Mouse (Mus musculus) small intestine, adult 2 months (tissue): ENCODE data around the gene Rnasek. TPM values are rescaled to one million over a fixed set of nuclear protein-coding genes. Genes with fewer than 3 reads are reported as not detected.

Experiments
- H3K27ac ChIP-seq: fragments of 200-500 bp; 2 replicates; pipeline ENCODE4 v1.5.1; 2012; ENCODE audit warnings: low read depth, low read length, control low read depth, inconsistent platforms; ENCODE audit not compliant: insufficient read depth
- H3K27me3 ChIP-seq: fragments of 200-500 bp; 2 replicates; pipeline ENCODE4 v1.6.1; 2012; ENCODE audit warnings: mild to moderate bottlenecking, moderate library complexity, low read length, inconsistent platforms; ENCODE audit not compliant: control insufficient read depth, insufficient read depth
- H3K36me3 ChIP-seq: fragments of 200-500 bp; 2 replicates; pipeline ENCODE4 v1.6.1; 2012; ENCODE audit warnings: mild to moderate bottlenecking, low read length, control low read depth, inconsistent platforms; ENCODE audit not compliant: control insufficient read depth, insufficient read depth
- H3K4me1 ChIP-seq: fragments of 200-500 bp; 2 replicates; pipeline ENCODE4 v1.6.1; 2012; ENCODE audit warnings: low read length, inconsistent platforms, mixed read lengths; ENCODE audit not compliant: control insufficient read depth, insufficient read depth, insufficient read length
- H3K4me3 ChIP-seq: fragments of 200-500 bp; 2 replicates; pipeline ENCODE4 v1.5.1; 2012; ENCODE audit warnings: low read depth, mild to moderate bottlenecking, control low read depth, inconsistent platforms, low read length, moderate library complexity
- CTCF ChIP-seq: fragments of 200-500 bp; IDR thresholded peaks from 2 replicates; pipeline ENCODE4 v1.5.1; 2012; ENCODE audit warnings: low read depth, mild to moderate bottlenecking, control low read depth, inconsistent platforms, low read length, moderate library complexity, mixed read lengths; ENCODE audit not compliant: insufficient replicate concordance, insufficient read length; ENCODE audit errors: extremely low read depth
- POLR2A ChIP-seq: fragments of 200-500 bp; IDR thresholded peaks from 2 replicates; pipeline ENCODE4 v1.6.1; 2012; ENCODE audit warnings: low read depth, mild to moderate bottlenecking, control low read depth, inconsistent platforms, low read length, moderate library complexity
- WGBS: fragments of 180-500 bp; shearing (Covaris S2); methylation state at CpG from one replicate; pipeline ENCODE4 v1.1.7; 2018; 5-methylcytosine and 5-hydroxymethylcytosine counted together
- polyA plus RNA-seq: library from polyadenylated mRNA; depleted of rRNA; stranded (reverse); fragments of >200 nt; gene quantifications from 2 replicates; pipeline ENCODE4 v1.2.3, GENCODE M21; 2012

Rnasek gene
- polyA plus RNA-seq, 1 experiment: 182 TPM

DNA sequence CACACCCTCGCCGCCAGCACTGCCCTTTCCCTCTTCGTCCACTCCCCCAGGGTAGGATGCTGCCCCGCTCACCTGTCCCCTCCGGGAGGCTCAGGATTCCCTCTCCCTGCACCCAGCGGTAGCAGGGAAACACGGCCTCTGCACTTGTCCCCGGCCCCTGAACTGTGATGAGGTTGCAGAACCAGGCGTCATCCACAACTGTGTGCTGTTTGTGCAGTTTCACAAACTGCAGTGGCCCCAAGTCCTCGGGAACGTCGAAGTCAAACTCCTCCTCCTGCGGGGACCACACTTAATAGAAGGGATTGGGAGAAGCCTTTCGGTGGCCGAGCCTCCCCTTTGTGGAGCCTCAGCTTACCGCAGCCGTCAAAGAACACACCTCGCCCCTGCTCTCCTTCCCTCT lies 14.7 kb upstream of the Rnasek start:
- H3K4me1 ChIP-seq: peaks cover under 1% of the 10 kb centered on the region
- peaks cover 19% of the 10 kb centered on the region for H3K27me3 ChIP-seq
- H3K27ac ChIP-seq: no peak overlapping the region
- WGBS: 3% methylated on average over 18 of the region's 18 CpGs
- no peaks in the 10 kb centered on the region for H3K36me3 ChIP-seq
- peak overlapping the region; percentile 45 for H3K4me3 ChIP-seq
- no peak for TF ChIP-seq POLR2A
- TF ChIP-seq CTCF: no peak

- Histone ChIP-seq H3K4me3 (no peak overlapping the region), H3K27me3 (peaks cover 19% of the 10 kb centered on the region), H3K4me1 (no peaks in the 10 kb centered on the region; the same call in none of the 2 replicates), H3K36me3 (no peaks in the 10 kb centered on the region), H3K27ac (no peak overlapping the region)
- TF ChIP-seq POLR2A (no peak), CTCF (no peak)
- 80% methylated on average over 8 of the region's 8 CpGs for WGBS
These were observed 12.2 kb upstream of the Rnasek start for GRCm38 (mm10) chr11:70251853-70252252.

DNA sequence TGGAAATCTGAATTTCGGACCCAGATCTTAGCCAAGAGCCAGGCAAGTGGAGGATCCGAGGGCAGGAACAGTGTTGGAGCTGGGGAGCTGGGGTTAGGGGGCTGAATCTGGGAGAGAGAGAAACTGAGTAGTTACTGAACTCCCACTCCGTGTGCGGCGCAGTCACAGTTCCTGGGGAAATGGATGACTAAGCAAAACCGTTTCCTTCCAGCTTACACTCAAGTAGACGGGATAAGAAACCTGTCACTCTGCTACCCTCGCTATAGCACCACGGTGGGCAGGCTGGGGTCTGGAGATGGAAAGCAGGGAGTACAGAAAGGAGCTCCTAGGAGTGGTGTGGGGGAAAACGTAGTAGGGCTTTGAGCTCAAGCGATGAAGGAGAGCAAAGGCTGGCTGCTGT lies 10.5 kb upstream of the Rnasek start:
- 70% methylated on average over 11 of the region's 11 CpGs for WGBS
- TF ChIP-seq CTCF (no peak), POLR2A (no peak)
- no peaks in the 10 kb centered on the region; the same call in none of the 2 replicates for H3K4me1 ChIP-seq
- H3K4me3 ChIP-seq: no peak overlapping the region
- H3K27me3 ChIP-seq: peaks cover 17% of the 10 kb centered on the region
- H3K36me3 ChIP-seq: no peaks in the 10 kb centered on the region
- H3K27ac ChIP-seq: no peak overlapping the region

- no peaks in the 10 kb centered on the region for H3K27me3 ChIP-seq
- no peaks in the 10 kb centered on the region for H3K4me1 ChIP-seq
- TF ChIP-seq CTCF: no peak
- H3K36me3 ChIP-seq: no peaks in the 10 kb centered on the region
- 45% methylated on average over 9 of the region's 9 CpGs for WGBS
- no peak overlapping the region for H3K4me3 ChIP-seq
- no peak overlapping the region for H3K27ac ChIP-seq
These were observed 7.6 kb upstream of the Rnasek start for GRCm38 (mm10) chr11:70247136-70247845.

- no peak overlapping the region for H3K4me3 ChIP-seq
- no peak for TF ChIP-seq POLR2A
- TF ChIP-seq CTCF: no peak
- H3K36me3 ChIP-seq: no peaks in the 10 kb centered on the region
- 67% methylated on average over 11 of the region's 11 CpGs for WGBS
- H3K27ac ChIP-seq: no peak overlapping the region
- peaks cover 6% of the 10 kb centered on the region; the same call in 1 of the 2 replicates for H3K4me1 ChIP-seq
- no peaks in the 10 kb centered on the region for H3K27me3 ChIP-seq
These were observed 2.9 kb upstream of the Rnasek start for GRCm38 (mm10) chr11:70242591-70242990.

DNA sequence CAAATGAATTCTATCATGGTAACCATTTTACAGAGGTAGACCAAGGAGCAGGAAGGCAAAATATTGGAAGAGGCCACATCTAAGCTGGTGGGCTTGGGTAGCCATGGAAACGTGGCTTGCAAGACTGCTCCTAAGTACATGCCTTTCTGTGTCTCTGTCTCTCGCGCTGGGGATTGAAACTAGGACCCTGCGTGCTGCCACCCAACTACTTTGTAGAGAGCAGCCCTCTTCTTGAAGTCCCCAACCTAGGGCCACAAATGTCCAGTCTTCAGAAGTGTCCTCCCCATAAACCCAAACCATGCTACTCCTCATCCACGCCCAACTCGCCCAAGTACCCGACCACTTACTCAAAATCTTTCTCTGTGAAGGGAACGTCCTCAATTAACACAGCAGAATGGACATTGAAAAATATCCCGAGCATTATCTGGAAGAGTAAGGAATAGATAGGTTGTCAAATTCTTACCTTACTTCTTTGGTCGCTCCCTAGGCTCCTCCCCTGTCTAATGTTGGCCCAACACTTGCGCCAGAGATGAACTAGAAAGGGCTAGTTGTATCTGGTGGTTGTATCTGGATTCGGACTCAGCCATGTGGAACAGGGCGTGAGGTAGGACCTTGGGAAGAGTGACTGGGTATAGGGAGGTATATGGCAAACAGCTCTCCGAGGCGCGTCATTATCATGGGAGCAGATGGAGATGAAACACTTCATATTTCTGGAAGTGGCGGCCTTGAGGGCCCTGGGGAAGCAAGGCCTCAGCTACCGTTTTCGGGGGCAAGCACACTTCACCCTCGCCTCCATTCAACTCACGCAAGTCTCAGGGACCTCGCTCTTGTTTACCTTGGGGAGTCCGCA lies 826 bp downstream of the Rnasek start:
- TF ChIP-seq CTCF (no peak), POLR2A (no peak)
- Histone ChIP-seq H3K4me1 (peaks cover 9% of the 10 kb centered on the region; the same call in 1 of the 2 replicates), H3K36me3 (peaks cover 6% of the 10 kb centered on the region; the same call in 1 of the 2 replicates), H3K27ac (peak overlapping the region; percentile 85), H3K27me3 (no peaks in the 10 kb centered on the region), H3K4me3 (peak overlapping the region; percentile 99)
- whole genome bisulfite sequencing: 4% methylated on average over 23 of the region's 23 CpGs
